Mouse (Mus musculus) spleen, postnatal 4 days (tissue): ENCODE results near the gene Klhl24.
"Not testable (repeated sequence)": the region's sequence is repeated elsewhere in the genome, so short reads cannot be mapped to it uniquely, and the experiment has no call there.

ENCODE experiments used
- DNase-seq, 2 experiments: peaks; one replicate each; pipeline ENCODE4 v3.0.0; 2022; ENCODE audit warnings: low spot score in 2 of 2

Klhl24 gene

DNA sequence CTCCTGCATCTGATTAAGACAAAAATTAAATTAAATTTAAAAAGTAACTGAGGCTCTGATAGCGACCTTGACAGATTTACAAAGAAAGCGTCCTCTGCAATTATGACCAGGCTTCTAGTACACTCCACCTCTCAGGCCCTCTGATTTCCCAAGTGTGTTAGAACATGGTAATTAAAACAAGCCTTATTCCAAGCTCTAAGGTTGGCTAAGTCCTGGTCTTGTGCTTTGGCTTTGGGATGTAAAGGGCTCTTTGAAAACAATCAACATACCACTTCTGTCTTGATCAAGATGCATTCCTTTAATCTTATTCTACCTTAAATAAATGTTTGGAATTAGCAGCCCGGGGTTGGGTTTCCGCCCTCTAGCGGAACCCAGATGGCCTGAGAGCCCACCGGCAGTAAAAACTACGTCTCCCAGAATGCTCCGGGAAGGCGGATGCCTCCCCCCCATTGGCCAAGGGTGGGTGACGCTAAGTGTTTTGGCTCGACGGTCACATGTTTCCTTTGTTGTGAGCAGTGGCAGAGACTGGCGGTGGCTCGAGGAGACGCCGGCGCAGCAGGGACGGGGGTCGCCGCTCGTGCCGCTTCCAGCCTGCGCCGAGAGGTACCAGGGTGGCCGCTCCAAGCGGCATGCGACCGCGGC is at the start of gene Klhl24:
TSS of gene Klhl24 (plus strand) at position 474 of the 642 bp plus-strand sequence.
- peak; percentile 90 to 91 for DNase-seq

DNA sequence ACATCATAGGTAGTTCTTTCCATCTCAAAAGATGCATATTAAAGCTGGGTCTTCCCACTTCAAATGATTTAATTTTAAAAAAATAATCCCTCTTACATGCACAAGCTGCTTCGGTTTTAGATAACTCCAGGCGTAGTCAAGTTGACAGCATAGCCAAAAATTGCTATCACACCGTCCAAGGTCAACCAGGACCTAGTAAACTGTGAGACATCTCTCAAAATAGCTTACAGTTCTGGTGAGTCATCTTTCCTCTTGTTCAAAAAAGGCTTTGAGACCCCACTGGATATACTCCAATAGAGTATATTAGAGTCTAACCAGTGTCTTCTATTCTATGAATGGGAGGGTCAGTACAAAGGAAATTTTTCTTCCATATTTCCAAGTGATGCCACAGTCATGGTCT is 44.7 kb upstream of the Klhl24 start:
- DNase-seq = no peak

DNA sequence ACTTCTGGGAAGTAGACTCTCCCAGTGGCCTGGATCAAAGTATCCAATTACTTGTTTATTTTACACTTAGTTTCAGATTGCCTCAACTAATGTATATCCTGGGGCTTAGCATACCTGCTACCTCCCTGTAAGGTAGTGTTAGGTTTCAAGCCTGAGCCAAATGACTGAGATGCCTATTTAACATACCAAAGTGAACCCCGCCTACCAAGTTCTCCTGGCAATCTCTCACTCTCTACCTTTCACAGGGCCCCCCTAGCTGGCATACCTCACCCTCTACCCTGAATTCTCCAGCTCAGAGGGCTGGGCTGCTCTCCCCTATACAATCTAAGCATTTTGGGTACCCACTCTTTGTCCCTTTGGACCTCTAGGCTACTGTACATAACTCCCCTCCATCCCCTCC is 24.6 kb upstream of the Klhl24 start:
- DNase-seq = no peak

DNA sequence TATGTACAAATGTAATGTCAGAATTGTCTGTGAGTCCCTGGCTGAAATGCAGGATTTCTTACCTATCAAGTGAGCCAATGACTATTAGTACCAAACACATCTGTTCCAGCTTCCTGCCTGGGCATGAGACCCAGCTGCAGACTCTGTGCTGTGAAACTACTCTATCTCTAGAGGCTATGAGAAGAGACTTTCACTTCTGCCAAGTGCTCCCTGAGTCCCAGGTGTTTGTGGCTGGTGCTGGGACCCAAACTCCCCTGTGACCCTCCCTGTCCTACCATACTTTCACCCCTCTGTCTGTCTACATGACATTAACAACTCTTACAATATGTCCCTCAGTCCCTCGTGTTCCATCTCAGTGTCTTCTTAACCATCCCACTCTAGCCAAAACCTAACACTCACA is 20.7 kb upstream of the Klhl24 start:
- DNase-seq = peak in 1 of 2 experiments; percentile 29

DNA sequence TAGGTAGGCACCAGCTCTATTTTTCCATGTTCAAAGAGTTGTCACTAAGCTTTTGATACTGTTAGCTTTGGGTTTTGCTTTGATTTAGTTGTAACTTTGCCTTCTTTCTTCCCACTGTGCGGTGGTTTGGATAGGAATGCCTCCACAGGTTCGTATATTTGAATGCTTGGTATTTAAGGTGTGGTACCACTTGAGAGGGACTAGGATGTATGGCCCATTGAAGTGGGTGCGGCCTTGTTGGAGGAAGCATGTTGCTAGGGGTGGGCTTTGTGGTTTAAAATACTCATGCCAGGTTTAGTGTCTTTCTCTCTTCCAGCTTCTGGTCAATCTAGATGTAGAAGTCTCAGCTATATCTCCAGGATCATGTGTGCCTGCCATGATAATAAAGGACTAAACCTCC is 17.1 kb upstream of the Klhl24 start:
- DNase-seq = no peak

DNA sequence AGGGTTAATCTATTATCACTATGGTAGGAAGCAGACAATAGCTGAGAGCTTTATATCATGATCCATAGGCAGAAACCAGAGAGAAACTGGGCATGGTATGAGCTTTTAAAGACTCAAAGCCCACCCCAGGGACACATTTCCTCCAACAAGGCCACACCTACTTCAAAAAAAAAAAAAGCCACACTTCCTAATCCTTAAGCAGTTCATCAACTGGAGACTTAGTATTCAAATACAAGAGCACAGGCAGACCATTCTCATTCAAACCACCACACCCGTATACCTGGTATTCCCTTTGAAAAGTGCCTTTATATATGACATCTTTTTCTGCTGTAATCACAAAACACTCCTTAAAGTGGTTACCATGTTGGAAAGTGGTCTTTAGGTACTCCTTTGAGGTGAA is 12.7 kb upstream of the Klhl24 start:
- no peak for DNase-seq

DNA sequence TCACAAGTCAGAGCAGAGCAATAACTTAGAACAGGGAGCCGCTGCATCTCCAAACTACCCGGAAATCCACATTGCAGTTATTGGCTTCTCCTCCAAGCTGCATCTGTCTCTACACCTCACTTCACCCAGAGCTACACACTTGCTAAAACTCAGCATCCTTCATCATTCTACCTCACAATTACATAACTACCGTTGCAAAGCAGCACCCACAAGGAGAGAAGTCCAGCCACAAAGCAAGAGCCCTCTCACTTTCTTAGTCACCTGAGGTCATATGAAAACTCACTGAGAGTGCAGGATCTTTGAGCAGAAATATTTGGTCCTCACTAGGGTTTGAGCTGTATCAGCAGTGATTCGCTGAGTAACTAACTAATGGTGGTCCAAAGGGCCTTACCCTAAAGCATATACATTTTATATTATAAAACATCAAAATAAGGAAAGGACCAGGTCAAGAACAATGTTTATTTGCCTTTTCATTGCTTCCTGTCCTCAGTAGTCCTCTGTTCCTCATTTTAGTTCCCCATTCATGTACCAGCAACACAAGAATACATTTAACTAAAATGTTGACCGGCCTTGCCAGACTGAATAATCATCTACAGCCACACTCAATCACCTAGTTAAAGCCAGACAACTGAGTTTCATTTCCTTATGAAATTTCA is 12.0 kb upstream of the Klhl24 start:
- no peak for DNase-seq

DNA sequence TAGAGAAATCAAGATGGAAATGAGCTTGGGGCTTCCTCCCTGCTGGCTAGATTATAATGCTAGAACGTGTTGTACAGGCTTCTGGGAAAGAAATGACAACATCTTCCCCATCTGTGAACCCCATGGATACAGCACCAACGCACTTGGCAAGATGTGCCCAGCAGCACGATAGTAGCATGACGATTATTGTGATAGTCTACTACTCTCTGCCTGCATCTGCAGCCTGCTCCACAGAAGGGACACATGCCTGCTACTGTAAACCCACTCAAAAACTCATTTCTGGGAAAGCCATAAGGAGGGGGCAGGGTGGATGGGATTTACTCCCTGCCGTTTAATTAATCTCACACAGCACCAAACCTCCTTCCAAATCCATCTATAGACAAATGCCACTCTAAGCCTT is 10.4 kb upstream of the Klhl24 start:
- DNase-seq = no peak

DNA sequence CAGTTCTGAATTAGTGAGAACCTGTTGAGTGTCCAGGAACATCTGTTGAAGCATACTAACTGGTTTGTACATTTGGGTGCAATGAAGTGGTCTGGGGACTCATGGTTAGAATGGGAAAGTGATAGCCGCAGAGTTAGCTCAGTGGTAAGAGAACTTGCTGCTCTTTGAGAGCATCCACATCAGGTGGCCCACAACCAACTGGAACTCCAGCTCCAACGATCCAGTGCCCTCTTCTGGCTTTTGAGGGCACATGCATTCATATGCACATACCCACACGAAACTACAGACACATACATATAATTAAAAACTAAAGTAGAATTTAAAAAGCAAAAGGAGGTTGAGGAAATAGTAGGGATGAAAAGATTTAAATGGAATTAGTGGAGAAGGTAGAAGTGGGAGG is 7.7 kb upstream of the Klhl24 start:
- DNase-seq = no peak

DNA sequence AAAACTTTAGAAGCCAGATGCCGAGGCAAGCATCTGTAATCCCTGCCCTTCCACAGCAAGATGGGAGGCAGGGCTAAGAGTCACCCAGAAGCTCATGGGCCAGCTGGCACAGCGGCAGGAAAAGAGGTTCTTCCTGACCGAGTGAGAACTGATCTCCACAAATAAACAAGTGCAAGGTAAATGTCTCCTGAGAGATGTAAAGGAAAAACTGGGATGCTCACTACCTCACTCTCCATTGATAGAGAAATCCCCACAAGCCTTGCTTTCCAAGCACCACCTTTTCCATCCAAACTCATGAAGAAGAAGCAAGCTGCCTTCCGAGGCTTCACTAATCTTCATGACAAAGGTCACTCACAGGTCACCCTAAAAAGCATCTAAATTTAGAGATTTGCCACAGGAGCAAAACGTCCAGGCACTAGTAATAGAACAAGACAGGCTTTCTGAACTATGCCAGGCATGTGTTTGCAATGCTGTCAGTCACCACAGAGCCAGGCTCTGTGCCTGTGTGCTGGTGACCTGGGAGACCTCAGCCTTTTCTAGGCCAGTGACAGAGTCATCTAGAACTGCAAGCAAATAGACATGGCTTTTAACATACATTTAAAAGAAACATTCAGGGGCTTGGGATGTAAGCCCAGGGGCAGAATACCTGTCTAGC is 6.3 kb upstream of the Klhl24 start:
- DNase-seq = no peak

DNA sequence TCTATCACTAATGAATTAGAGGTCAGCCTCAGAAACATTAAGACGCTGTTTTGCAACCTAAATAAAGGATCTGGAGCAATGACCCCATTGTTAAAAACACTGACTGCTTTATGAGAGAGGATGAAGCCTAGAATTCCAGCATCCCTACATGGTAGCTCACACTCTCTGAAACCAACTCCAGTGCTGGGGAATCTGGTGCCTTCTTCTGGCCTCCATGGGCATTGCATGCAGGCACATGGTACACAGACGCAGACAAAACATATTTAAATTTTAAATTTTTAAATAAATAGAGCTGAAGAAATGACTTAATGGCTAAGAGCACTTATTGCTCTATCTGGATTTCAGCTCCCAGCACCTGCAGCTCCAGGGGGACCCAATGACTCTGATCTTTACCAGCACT is 1.4 kb upstream of the Klhl24 start:
- no peak for DNase-seq

DNA sequence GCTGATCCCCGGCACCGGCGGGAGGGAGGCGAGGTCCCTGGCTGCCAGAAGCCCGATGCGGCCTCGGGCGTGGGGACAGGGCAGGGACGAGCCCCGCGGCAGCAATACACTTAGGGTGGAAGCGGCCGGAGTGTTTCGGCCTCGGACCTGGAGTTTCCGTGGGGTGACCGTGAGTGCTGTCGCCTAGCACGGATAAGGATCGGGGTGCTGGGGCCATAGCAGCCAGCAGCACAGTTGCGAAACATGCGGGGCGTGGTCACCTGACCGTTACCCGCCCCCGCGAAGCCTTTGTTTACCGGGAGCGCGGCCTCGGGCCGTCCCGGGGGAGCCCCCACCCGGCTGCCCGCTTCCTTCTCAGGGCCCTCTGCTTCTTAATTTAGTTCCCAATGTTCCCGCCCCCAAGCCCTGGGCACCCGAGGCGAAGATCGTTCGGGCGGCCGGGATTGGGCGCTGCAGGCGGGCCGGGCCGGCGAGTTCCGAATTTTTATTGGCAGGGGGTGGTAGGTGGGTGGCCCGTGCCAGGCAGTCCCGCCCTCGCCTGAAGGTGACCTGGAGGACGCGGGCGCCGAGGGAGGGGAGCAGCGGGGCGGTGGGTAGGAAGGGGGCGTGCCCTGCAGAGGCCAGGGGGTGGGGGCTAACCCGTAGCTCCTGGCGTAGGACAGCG is 501 bp downstream of the Klhl24 start:
- peak; percentile 93 to 95 for DNase-seq

DNA sequence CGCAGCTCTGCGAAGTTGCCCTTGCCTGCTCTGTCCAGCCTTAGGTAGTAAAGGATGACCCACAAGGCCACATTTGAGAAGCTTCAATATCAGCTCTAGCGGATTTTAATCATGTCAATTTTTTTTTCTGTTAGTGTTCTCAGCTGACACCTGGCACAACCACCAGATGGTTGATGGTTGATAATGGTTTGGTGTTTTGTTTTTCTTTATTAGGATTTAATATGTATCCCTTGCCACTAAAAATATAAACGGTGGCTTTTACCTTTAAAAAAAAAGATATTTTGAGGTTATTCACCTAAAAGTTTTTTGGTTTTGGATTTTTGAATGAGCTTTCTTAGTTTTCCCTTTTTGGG is 1.0 kb downstream of the Klhl24 start:
- DNase-seq = no peak

DNA sequence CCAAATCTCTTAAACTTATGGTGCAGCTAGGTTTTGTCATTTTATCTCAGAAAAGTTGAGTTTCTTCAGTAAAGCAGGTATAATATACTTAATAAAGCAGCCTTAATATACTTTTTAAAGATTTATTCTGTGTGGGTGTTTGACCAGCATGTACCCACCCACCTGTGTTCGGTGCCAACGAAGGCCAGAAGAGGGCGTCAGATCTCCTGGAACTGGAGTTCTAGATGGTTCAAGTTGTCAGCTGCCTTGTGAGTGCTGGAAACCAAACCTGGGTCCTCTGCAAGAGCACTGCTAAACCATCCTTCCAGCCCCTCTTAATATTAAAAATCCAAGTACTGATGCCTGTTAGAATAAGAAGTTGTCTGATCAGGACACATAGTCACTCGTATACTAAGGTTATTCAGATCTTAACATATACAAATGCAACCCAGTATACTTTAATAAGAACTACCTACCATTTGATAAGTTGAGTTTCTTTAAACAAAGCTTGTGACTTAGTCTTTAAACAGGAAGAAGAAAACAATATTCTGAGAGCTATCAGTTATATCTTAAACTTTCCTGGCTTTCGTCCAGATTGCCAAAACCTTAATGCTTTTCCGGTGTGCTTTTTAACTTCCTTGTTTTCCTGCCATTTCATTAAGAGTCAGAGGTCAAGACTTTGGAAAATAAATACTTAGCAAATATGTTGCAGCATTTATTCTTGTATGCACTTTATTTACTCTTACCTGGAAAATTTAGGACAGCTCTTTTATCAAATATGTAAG is 1.7 kb downstream of the Klhl24 start:
- peak in 1 of 2 experiments; percentile 32 for DNase-seq

DNA sequence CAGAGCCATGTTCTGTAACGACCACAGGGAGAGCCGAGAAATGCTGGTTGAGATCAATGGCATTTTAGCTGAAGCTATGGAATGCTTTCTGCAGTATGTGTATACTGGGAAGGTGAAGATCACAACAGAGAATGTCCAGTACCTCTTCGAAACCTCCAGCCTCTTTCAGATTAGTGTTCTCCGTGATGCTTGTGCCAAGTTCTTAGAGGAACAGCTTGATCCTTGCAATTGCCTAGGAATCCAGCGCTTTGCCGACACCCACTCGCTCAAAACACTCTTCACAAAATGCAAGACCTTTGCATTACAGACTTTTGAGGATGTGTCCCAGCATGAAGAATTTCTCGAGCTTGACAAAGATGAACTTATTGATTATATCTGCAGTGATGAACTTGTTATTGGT is 9.7 kb downstream of the Klhl24 start:
- no peak for DNase-seq

DNA sequence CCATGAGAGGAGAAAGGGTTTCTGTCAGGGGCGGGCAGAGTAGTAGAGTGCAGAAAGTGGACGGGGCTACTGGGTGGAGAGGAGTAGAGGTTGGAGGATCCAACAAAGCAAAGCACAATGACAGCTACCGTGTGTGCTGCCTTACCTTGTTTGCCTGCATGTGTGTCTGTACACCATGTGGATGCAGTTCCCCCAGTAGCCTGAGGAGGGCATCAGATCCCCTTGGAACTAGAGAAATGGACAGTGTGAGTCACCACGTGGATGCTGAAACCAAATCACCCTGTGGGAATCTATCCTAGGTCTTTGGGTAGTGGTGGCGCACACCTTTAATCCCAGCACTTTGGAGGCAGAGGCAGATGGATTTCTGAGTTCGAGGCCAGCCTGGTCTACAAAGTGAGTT is 11.6 kb downstream of the Klhl24 start:
- DNase-seq = no peak

DNA sequence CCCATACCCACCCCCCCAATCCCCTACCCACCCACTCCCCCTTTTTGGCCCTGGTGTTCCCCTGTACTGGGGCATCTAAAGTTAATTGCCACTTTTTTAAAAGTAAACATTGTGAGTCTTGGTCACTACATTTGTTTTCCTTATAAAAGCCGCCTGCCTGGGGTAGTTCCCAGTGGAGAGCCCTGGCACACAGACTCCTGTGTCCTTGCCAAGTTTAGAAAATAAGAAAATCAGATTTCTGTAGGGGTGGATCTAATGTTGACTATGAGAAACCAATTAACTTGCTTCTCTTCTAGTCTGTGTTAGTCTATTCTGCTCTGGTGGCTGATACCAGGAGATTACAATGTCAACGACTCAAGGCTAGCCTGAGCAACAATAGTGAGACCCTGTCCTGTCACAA is 15.3 kb downstream of the Klhl24 start:
- no peak for DNase-seq

DNA sequence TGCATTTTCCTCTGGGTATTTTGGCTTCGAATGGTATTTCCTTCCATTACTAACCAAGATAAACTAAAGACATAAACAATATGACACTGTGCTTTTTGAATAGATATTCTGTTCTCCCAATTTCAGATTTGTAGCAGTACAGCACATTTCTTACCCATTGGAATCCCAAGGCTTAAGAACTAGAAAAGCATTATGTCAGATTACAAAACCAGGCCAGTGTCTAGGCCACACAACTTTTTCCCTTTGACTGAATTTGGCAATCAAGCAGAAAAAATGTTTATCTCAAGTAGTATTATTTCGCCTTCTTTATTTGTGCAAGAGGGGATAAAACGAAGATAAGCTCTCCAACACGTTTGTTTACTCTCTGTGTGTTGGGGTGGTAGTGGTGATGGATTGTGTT is 18.7 kb downstream of the Klhl24 start:
- DNase-seq = no peak

DNA sequence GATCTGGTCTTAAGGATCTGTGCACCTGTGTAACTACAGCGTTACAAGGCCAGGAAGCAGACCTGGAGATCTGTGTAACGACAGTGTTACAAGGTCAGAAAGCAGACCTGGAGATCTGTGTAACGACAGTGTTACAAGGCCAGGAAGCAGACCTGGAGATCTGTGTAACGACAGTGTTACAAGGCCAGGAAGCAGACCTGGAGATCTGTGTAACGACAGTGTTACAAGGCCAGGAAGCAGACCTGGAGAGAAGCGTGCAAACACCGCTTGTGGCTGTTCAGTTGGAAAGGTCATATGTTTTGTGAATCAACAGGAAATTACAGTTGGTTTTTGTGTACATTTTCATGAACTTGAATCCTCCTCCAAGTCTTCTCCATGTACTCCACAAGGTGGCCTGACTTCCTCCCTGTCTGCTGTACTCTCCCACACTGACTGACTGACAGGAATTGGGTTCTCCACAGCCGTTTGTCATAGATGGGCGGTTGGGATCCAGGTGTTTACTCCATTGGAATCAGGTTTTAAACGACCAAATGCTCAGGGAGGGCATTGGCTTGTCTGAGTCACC is 29.1 kb downstream of the Klhl24 start:
- not testable (repeated sequence) for DNase-seq

DNA sequence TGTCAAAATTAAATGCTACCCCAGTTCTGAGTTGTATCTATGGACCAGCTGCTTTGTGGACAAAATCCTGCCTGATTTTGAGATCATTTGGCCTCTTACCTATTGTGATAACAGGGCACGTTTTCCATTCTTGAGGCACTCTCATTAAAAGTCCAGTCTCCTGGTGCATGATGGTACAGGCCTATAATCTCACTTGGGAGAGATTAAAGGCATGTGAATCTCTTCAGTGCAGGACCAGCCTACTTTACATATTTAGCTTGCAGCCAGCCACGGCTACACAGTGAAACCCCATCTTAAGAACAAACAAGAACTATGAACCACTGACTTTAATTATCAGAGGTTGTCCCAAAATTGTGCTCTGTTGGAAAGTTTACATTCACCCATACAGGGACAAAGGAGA is 33.1 kb downstream of the Klhl24 start:
- DNase-seq = no peak

DNA sequence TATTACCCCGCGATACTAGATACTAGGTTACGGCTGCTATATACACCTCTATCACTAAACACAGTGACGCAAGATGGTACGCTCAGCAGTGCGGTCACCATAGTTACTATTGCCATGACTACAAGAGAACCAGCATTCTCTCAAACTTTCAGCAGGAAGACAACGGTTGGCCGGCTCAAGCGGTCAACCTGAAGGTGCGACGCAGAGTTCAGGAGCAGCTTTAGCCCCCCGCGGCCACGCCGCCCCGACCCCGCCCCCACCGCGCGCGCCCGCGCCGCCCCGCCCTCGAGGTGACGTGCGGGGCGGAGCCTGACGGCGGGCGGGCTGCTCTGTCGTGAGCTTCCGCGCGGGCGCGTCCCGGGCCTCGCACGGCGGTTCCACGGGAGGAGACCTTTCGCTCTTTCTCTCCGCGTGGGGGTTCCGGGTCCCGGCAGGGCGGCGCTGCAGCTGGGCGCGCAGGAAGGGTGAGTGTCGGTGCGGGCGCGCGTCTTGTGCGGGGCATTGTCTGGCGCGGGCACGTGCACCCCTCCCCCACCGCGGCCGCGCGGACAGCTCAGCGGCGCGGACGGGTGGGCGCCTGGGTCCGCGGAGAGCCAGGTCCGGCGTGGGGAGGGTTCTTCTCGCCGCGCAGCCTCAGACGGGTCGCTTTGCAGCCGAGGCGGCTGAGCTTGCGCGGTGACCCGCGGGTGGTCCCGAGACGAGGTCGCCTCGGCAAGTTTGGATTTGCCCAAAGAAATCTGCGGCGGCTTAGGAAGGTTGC is 43.6 kb downstream of the Klhl24 start, which contains the start of gene Yeats2:
TSS of gene Yeats2 (plus strand) at position 292 of the 760 bp plus-strand sequence.
- DNase-seq = peak; percentile 78 to 89
